Mouse (Mus musculus) midbrain, embryonic 11.5 days (tissue): Measurements from ENCODE around the gene Adcy4. TPM values are rescaled to one million over a fixed set of nuclear protein-coding genes. Genes with fewer than 3 reads are reported as not detected.
"Not testable (repeated sequence)": the region's sequence is repeated elsewhere in the genome, so short reads cannot be mapped to it uniquely, and the experiment has no call there.

Experiments
- ATAC-seq: fragments of 200-750 bp; cut with Nextera tagmentation; 2 replicates; pipeline ENCODE4 v1.8.0; 2017; ENCODE audit warnings: moderate TSS enrichment, moderate library complexity; ENCODE audit not compliant: low FRiP score
- DNase-seq: peaks from one replicate; pipeline ENCODE4 v3.0.0; 2015; ENCODE audit warnings: low spot score; ENCODE audit errors: missing footprints
- H3K27ac ChIP-seq: fragments of 300-500 bp; sonication (generic); 2 replicates; pipeline ENCODE4 v1.5.1; 2014; ENCODE audit warnings: low read depth, low read length
- H3K27me3 ChIP-seq: fragments of 300-500 bp; sonication (generic); 2 replicates; pipeline ENCODE4 v1.6.1; 2014; ENCODE audit warnings: mild to moderate bottlenecking, low read length, moderate library complexity, mixed read lengths; ENCODE audit not compliant: control insufficient read depth, insufficient read depth
- H3K36me3 ChIP-seq: fragments of 300-500 bp; sonication (generic); 2 replicates; pipeline ENCODE4 v1.6.1; 2014; ENCODE audit warnings: mild to moderate bottlenecking, low read length, moderate library complexity, mixed read lengths; ENCODE audit not compliant: control insufficient read depth, insufficient read depth
- H3K4me1 ChIP-seq: fragments of 300-500 bp; sonication (generic); 2 replicates; pipeline ENCODE4 v1.6.1; 2014; ENCODE audit warnings: low read length; ENCODE audit not compliant: control insufficient read depth, insufficient read depth
- H3K4me2 ChIP-seq: fragments of 300-500 bp; sonication (generic); 2 replicates; pipeline ENCODE4 v1.6.1; 2014; ENCODE audit warnings: mild to moderate bottlenecking, moderate library complexity
- H3K4me3 ChIP-seq: fragments of 300-500 bp; sonication (generic); 2 replicates; pipeline ENCODE4 v1.5.1; 2014; ENCODE audit warnings: low read depth, low read length
- H3K9ac ChIP-seq: fragments of 300-500 bp; sonication (generic); 2 replicates; pipeline ENCODE4 v1.6.1; 2014; ENCODE audit warnings: low read length
- H3K9me3 ChIP-seq: fragments of 300-500 bp; sonication (generic); 2 replicates; pipeline ENCODE4 v1.6.1; 2016; ENCODE audit warnings: low read length; ENCODE audit not compliant: control insufficient read depth
- WGBS: fragments of 180-500 bp; shearing (Covaris S2); extraction: QIAGEN DNeasy Blood & Tissue Kit; methylation state at CpG from one replicate; pipeline ENCODE4 v1.1.7; 2014; 5-methylcytosine and 5-hydroxymethylcytosine counted together
- polyA plus RNA-seq: library from polyadenylated mRNA; unstranded; fragments of >200 nt; fragmentation: Nextera tagmentation; extraction: Ambion mirVana; gene quantifications from 2 replicates; pipeline ENCODE4 v1.2.1, GENCODE M21; 2014

The Adcy4 gene
- polyA plus RNA-seq, 1 experiment from 2014 or later, result 4.9 TPM

DNA sequence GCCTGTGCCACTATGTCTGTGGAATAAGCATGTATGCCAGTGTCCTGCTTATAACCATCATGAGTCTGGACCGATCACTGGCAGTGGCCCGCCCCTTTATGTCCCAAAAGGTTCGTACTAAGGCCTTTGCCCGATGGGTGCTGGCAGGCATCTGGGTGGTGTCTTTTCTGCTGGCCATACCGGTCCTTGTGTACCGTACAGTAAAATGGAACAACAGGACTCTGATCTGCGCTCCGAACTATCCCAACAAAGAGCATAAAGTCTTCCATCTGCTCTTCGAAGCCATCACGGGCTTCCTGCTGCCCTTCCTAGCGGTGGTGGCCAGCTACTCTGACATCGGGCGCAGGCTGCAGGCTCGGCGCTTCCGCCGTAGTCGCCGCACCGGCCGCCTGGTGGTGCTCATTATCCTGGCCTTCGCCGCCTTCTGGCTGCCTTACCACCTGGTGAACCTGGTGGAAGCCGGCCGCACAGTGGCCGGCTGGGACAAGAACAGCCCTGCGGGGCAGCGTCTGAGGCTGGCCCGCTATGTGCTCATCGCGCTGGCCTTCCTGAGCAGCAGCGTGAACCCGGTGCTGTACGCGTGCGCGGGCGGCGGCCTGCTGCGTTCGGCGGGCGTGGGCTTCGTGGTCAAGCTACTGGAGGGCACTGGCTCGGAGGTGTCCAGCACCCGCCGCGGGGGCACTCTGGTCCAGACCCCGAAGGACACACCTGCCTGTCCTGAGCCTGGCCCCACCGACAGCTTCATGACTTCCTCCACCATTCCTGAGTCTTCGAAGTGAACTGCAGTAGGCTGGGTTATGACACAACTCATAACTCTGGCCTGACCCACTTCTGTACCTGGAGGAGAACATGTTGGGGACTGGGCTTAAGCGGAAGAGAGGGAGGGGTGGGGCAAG is 16.1 kb downstream of the Adcy4 start:
- Histone ChIP-seq H3K9me3 (no peaks in the 10 kb centered on the region), H3K4me3 (peak overlapping the region; percentile 33), H3K4me1 (peaks cover 7% of the 10 kb centered on the region; the same call in 1 of the 2 replicates), H3K36me3 (no peaks in the 10 kb centered on the region), H3K9ac (peak overlapping the region; percentile 60), H3K4me2 (peak overlapping the region; percentile 70), H3K27me3 (peaks cover 37% of the 10 kb centered on the region), H3K27ac (no peak overlapping the region)
- DNase-seq, result peak; percentile 92
- WGBS, result 12% methylated on average over 52 of the region's 52 CpGs
- ATAC-seq, result peak; percentile 69; the same call in 1 of the 2 replicates

DNA sequence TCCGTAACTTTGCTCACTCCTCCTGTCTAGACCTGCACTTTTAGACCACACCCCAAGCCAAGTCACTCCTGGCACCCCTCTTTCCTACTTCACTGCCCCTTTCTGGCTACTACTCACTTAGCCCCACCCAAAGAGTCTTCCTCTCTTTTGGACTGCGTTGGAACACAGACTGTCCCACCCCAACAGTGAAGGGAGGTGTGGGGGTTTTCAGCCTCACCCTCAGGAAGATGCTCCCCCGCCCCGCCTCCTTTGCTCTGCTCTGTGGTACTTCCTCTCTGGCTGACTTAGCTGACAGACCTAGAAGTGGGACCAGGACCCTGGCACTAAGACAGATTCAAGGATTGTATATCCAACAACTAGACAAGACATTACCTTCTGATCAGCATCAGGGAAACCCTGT is 18.2 kb downstream of the Adcy4 start, which contains the start of gene Ltb4r1:
Ltb4r1 (plus strand) TSS at position 267 of the 400 bp plus-strand sequence.
- no peaks in the 10 kb centered on the region for H3K9me3 ChIP-seq
- H3K4me2 ChIP-seq, result no peak within 1 kb of the TSS
- H3K27me3 ChIP-seq, result peaks cover 58% of the 10 kb centered on the region
- H3K4me1 ChIP-seq, result peaks cover 15% of the 10 kb centered on the region; the same call in 1 of the 2 replicates
- WGBS, result 77% methylated on average over 4 of the region's 4 CpGs
- DNase-seq (no peak), ATAC-seq (no peak)
- H3K4me3 ChIP-seq, result no peak within 1 kb of the TSS
- no peak within 1 kb of the TSS for H3K27ac ChIP-seq
- no peak within 1 kb of the TSS for H3K9ac ChIP-seq
- no peaks in the 10 kb centered on the region for H3K36me3 ChIP-seq

DNA sequence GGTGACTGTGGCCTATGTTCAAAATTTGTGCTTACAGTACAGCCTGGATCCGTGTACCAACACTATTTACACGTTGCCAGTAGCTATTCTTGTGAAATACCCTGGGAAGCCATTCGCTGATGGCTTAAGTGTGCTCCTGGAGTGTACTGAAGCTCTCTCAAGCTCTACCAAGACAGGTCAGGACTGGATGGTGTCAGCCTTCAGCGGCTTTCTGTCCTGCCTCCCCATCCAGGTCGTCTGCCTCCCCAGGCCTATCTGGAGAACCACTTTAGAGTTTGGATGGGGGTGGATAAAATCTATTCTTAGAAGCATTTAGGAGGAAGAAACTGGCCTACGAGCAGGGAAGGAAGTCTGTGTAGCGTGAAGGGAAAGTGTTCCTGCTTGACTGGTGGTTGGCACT is 20.7 kb downstream of the Adcy4 start:
- Histone ChIP-seq H3K4me3 (no peak overlapping the region), H3K36me3 (no peaks in the 10 kb centered on the region), H3K9me3 (no peaks in the 10 kb centered on the region), H3K4me2 (no peak overlapping the region), H3K4me1 (peaks cover 15% of the 10 kb centered on the region; the same call in 1 of the 2 replicates), H3K27me3 (peaks cover 55% of the 10 kb centered on the region), H3K27ac (no peak overlapping the region), H3K9ac (no peak overlapping the region)
- DNase-seq (no peak), ATAC-seq (no peak)
- 65% methylated on average over 7 of the region's 7 CpGs for WGBS

DNA sequence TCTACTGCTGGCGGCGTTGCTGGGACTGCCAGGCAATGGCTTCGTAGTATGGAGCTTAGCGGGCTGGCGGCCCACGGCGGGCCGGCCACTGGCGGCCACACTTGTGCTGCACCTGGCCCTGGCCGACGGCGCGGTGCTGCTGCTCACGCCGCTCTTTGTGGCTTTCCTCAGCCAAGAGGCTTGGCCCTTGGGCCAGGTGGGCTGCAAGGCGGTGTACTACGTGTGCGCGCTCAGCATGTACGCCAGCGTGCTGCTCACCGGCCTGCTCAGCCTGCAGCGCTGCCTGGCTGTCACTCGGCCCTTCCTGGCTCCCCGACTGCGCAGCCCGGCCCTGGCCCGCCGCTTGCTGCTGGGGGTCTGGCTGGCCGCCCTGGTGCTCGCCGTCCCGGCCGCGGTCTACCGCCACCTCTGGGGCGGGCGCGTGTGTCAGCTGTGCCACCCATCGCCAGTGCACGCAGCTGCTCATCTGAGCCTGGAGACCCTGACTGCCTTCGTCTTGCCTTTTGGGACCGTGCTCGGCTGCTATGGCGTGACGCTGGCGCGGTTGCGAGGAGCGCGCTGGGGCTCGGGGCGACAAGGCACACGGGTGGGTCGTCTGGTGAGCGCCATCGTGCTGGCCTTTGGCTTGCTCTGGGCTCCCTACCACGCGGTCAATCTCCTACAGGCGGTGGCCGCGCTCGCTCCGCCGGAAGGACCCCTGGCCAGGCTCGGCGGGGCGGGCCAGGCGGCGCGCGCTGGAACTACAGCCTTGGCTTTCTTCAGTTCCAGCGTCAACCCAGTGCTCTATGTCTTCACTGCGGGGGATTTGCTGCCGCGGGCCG is 21.7 kb downstream of the Adcy4 start:
- DNase-seq (peak; percentile 97), ATAC-seq (peak; percentile 75)
- Histone ChIP-seq H3K36me3 (no peaks in the 10 kb centered on the region), H3K9ac (peak overlapping the region; percentile 67), H3K4me1 (peaks cover 7% of the 10 kb centered on the region; the same call in 1 of the 2 replicates), H3K4me2 (peak overlapping the region; percentile 88), H3K4me3 (peak overlapping the region; percentile 47), H3K9me3 (no peaks in the 10 kb centered on the region), H3K27me3 (peaks cover 47% of the 10 kb centered on the region), H3K27ac (no peak overlapping the region)
- WGBS, result under 1% methylated on average over 65 of the region's 77 CpGs

GRCm38 (mm10) chr14:55761163-55761562 is 22.7 kb downstream of the Adcy4 start, which contains the start of gene Ltb4r2:
Gene Ltb4r2 (plus strand): TSS chr14:55761428.
- WGBS, result 72% methylated on average over 6 of the region's 6 CpGs
- ATAC-seq, result no peak
- no peak within 1 kb of the TSS for H3K27ac ChIP-seq

GRCm38 (mm10) chr14:55760156-55760555 is 23.7 kb downstream of the Adcy4 start:
- WGBS, result 3% methylated on average over 6 of the region's 6 CpGs
- H3K9ac ChIP-seq, H3K4me3 ChIP-seq, H3K9me3 ChIP-seq, H3K27ac ChIP-seq, H3K4me1 ChIP-seq, H3K36me3 ChIP-seq: not testable (repeated sequence)
- ATAC-seq (peak; percentile 38; the same call in 1 of the 2 replicates), DNase-seq (peak; percentile 98)
- H3K27me3 ChIP-seq, result peaks cover 38% of the 10 kb centered on the region
- H3K4me2 ChIP-seq, result peak overlapping the region; percentile 15; the same call in 1 of the 2 replicates

More at GRCm38 (mm10) chr14:55761163-55761562, 22.7 kb downstream of the Adcy4 start, which contains the start of gene Ltb4r2:
- Histone ChIP-seq H3K4me3 (peak within 1 kb of the TSS; percentile 47), H3K36me3 (no peaks in the 10 kb centered on the region), H3K4me1 (peaks cover 7% of the 10 kb centered on the region; the same call in 1 of the 2 replicates), H3K27me3 (peaks cover 39% of the 10 kb centered on the region), H3K9ac (peak within 1 kb of the TSS; percentile 67), H3K9me3 (no peaks in the 10 kb centered on the region), H3K4me2 (peak within 1 kb of the TSS; percentile 88)
- DNase-seq, result no peak

DNA sequence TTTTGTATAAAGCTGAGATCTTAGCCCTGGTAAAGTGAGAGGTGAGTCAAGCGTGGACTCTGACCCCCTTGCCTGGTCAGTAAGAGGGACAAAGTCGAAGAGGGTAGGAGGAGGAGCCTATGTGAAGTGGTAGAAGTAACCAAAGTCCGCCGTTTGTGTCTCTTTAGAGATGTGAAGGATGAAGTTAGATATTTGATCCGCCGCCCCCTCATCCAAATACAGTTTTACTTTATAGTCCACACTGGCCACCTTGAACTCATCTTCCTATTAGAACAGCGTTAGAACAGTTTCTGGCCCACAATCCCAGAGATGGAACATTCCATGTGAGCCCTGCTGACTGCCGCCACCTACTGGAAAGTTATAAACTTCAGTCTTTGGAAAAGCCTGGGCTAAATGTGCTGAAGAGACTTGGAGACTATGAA is 25.5 kb downstream of the Adcy4 start, which contains the start of gene Cideb:
Cideb (minus strand) TSS at position 96 of the 422 bp plus-strand sequence.
- WGBS, result 21% methylated on average over 8 of the region's 8 CpGs
- Histone ChIP-seq H3K9me3 (no peaks in the 10 kb centered on the region), H3K4me1 (peaks cover 7% of the 10 kb centered on the region; the same call in 1 of the 2 replicates), H3K36me3 (peaks cover 7% of the 10 kb centered on the region), H3K27ac (no peak within 1 kb of the TSS), H3K4me2 (no peak within 1 kb of the TSS), H3K9ac (no peak within 1 kb of the TSS), H3K4me3 (no peak within 1 kb of the TSS), H3K27me3 (peaks cover 29% of the 10 kb centered on the region)
- peak; percentile 93 for DNase-seq
- no peak for ATAC-seq

GRCm38 (mm10) chr14:55757566-55757965 is 26.3 kb downstream of the Adcy4 start:
- no peak overlapping the region for H3K4me2 ChIP-seq
- H3K4me3 ChIP-seq, result no peak overlapping the region
- H3K27ac ChIP-seq, result no peak overlapping the region
- ATAC-seq (no peak), DNase-seq (no peak)
- H3K36me3 ChIP-seq, result peaks cover 13% of the 10 kb centered on the region
- no peak overlapping the region for H3K9ac ChIP-seq
- peaks cover 21% of the 10 kb centered on the region for H3K27me3 ChIP-seq
- no peaks in the 10 kb centered on the region for H3K9me3 ChIP-seq
- peaks cover 5% of the 10 kb centered on the region; the same call in 1 of the 2 replicates for H3K4me1 ChIP-seq
- WGBS, result 82% methylated on average over 6 of the region's 6 CpGs
